Mouse (Mus musculus): ENCODE data around the gene Slc7a5.

GRCm38 (mm10) chr8:121946351-121946750, 38.9 kb upstream of the Slc7a5 start:
- TF ChIP-seq CTCF (IDR thresholded peaks at IDR 0.05; ENCODE audit: low read depth) (no peak), EP300 (optimal IDR thresholded peaks at IDR 0.05) (no peak)

Data from stomach, postnatal 0 days (tissue).